Mouse (Mus musculus): ENCODE data around the gene Usp45.

DNA sequence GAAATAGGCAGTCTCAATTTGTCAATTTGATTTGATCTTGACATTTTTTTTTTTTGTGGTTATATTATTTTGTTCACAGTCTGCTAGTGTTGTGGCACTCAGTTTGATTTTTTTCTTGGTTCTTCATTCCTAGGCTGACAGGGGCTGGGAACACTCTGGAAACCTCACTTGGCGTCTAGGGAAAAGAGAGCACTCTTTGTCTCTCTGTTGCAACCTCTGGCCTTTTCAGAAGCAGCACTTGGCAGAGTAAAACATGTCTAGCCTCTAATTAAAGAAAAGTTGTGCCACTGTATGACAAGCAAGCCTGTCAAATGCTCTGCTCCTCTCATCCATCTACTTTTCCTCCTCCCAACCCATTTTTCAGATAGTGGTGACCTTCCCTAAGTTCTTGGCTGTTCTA, 90.5 kb downstream of the Usp45 start:
- TF ChIP-seq CTCF (IDR thresholded peaks at IDR 0.05; ENCODE audit: low read depth, low read length) (no peak), GATA1 (IDR thresholded peaks at IDR 0.05; ENCODE audit: borderline replicate concordance, low read length) (no peak), POLR2AphosphoS5 (IDR thresholded peaks at IDR 0.05; ENCODE audit: insufficient replicate concordance, low read depth, low read length) (no peak)
